Mouse (Mus musculus): ENCODE results near the gene Cd44. TPM values are rescaled to one million over a fixed set of nuclear protein-coding genes. Genes with fewer than 3 reads are reported as not detected.
A peak's percentile ranks its signal among the peaks of the same experiment; 100 is the strongest.

Cd44 gene
- 1.4 and 1.9 TPM in 2 replicates for polyA plus RNA-seq (2015; fragmentation: Nextera tagmentation; extraction: Ambion mirVana)

- 1% methylated on average over 28 of the region's 29 CpGs for WGBS
- Histone ChIP-seq H3K36me3 (no peaks in the 10 kb centered on the region), H3K4me2 (replicated peaks) (peak within 1 kb of the TSS; percentile 57), H3K9me3 (no peaks in the 10 kb centered on the region), H3K9ac (replicated peaks) (peak within 1 kb of the TSS; percentile 28; the same call in 1 of the 2 replicates), H3K27ac (replicated peaks) (no peak within 1 kb of the TSS), H3K27me3 (no peaks in the 10 kb centered on the region), H3K4me3 (peak within 1 kb of the TSS; percentile 37), H3K4me1 (peaks cover 10% of the 10 kb centered on the region; the same call in 1 of the 2 replicates)
- ATAC-seq (replicated peaks): peak; percentile 75
Measured at GRCm38 (mm10) chr2:102900875-102901827, at the start of gene Cd44. Gene Cd44 (minus strand): TSS chr2:102901665.

GRCm38 (mm10) chr2:102948481-102948857, 47.0 kb upstream of the Cd44 start:
- 93% methylated on average over 4 of the region's 4 CpGs for WGBS
- Histone ChIP-seq H3K9me3 (no peaks in the 10 kb centered on the region), H3K27ac (replicated peaks) (no peak overlapping the region), H3K4me1 (peaks cover 9% of the 10 kb centered on the region), H3K9ac (replicated peaks) (no peak overlapping the region), H3K27me3 (no peaks in the 10 kb centered on the region), H3K36me3 (no peaks in the 10 kb centered on the region), H3K4me2 (replicated peaks) (no peak overlapping the region), H3K4me3 (no peak overlapping the region)
- no peak for ATAC-seq (replicated peaks)

GRCm38 (mm10) chr2:102947846-102948480, 46.5 kb upstream of the Cd44 start:
- Histone ChIP-seq H3K4me2 (replicated peaks) (no peak overlapping the region), H3K4me1 (peaks cover 9% of the 10 kb centered on the region), H3K27ac (replicated peaks) (no peak overlapping the region), H3K9me3 (no peaks in the 10 kb centered on the region), H3K36me3 (no peaks in the 10 kb centered on the region), H3K9ac (replicated peaks) (no peak overlapping the region), H3K27me3 (no peaks in the 10 kb centered on the region), H3K4me3 (no peak overlapping the region)
- no peak for ATAC-seq (replicated peaks)
- WGBS: 93% methylated on average over 5 of the region's 5 CpGs

- Histone ChIP-seq H3K9ac (replicated peaks) (no peak overlapping the region), H3K27me3 (no peaks in the 10 kb centered on the region), H3K27ac (replicated peaks) (no peak overlapping the region), H3K9me3 (no peaks in the 10 kb centered on the region), H3K4me1 (peaks cover 9% of the 10 kb centered on the region), H3K36me3 (no peaks in the 10 kb centered on the region), H3K4me2 (replicated peaks) (no peak overlapping the region), H3K4me3 (no peak overlapping the region)
- ATAC-seq (replicated peaks): no peak
- WGBS: 41% methylated on average over 1 of the region's 1 CpGs
Measured at GRCm38 (mm10) chr2:102945111-102945510, 43.6 kb upstream of the Cd44 start.

- no peak for ATAC-seq (replicated peaks)
- no peak overlapping the region for H3K4me3 ChIP-seq
- H3K36me3 ChIP-seq: no peaks in the 10 kb centered on the region
- no peak overlapping the region for H3K9ac ChIP-seq (replicated peaks)
- H3K4me2 ChIP-seq (replicated peaks): no peak overlapping the region
- no peaks in the 10 kb centered on the region for H3K9me3 ChIP-seq
- H3K4me1 ChIP-seq: peaks cover 9% of the 10 kb centered on the region
- WGBS: 82% methylated on average over 7 of the region's 7 CpGs
- no peaks in the 10 kb centered on the region for H3K27me3 ChIP-seq
- H3K27ac ChIP-seq (replicated peaks): no peak overlapping the region
Measured at GRCm38 (mm10) chr2:102944415-102945012, 43.0 kb upstream of the Cd44 start.

GRCm38 (mm10) chr2:102943983-102944382, 42.5 kb upstream of the Cd44 start:
- no peak overlapping the region for H3K9ac ChIP-seq (replicated peaks)
- peaks cover 9% of the 10 kb centered on the region for H3K4me1 ChIP-seq
- H3K4me3 ChIP-seq: no peak overlapping the region
- H3K27ac ChIP-seq (replicated peaks): no peak overlapping the region
- no peaks in the 10 kb centered on the region for H3K9me3 ChIP-seq
- no peak overlapping the region for H3K4me2 ChIP-seq (replicated peaks)
- no peaks in the 10 kb centered on the region for H3K36me3 ChIP-seq
- ATAC-seq (replicated peaks): peak; percentile 92
- whole genome bisulfite sequencing: 35% methylated on average over 6 of the region's 6 CpGs
- H3K27me3 ChIP-seq: no peaks in the 10 kb centered on the region

- H3K4me2 ChIP-seq (replicated peaks): no peak overlapping the region
- no peaks in the 10 kb centered on the region for H3K36me3 ChIP-seq
- H3K9ac ChIP-seq (replicated peaks): no peak overlapping the region
- 85% methylated on average over 3 of the region's 3 CpGs for WGBS
- no peak for ATAC-seq (replicated peaks)
- H3K9me3 ChIP-seq: no peaks in the 10 kb centered on the region
- H3K4me1 ChIP-seq: peaks cover 9% of the 10 kb centered on the region
- H3K4me3 ChIP-seq: no peak overlapping the region
- H3K27me3 ChIP-seq: no peaks in the 10 kb centered on the region
- H3K27ac ChIP-seq (replicated peaks): no peak overlapping the region
Measured at GRCm38 (mm10) chr2:102942782-102943080, 41.3 kb upstream of the Cd44 start.

- H3K27ac ChIP-seq (replicated peaks): no peak overlapping the region
Measured at GRCm38 (mm10) chr2:102941937-102942781, 40.7 kb upstream of the Cd44 start.

GRCm38 (mm10) chr2:102940813-102941361, 39.4 kb upstream of the Cd44 start:
- ATAC-seq (replicated peaks): no peak
- Histone ChIP-seq H3K9me3 (no peaks in the 10 kb centered on the region), H3K27me3 (no peaks in the 10 kb centered on the region), H3K4me2 (replicated peaks) (no peak overlapping the region), H3K36me3 (no peaks in the 10 kb centered on the region), H3K4me3 (no peak overlapping the region), H3K9ac (replicated peaks) (no peak overlapping the region), H3K27ac (replicated peaks) (no peak overlapping the region), H3K4me1 (peaks cover 9% of the 10 kb centered on the region)
- 62% methylated on average over 8 of the region's 8 CpGs for WGBS

More at GRCm38 (mm10) chr2:102941937-102942781, 40.7 kb upstream of the Cd44 start:
- H3K27me3 ChIP-seq: no peaks in the 10 kb centered on the region
- WGBS: 93% methylated on average over 10 of the region's 10 CpGs
- no peaks in the 10 kb centered on the region for H3K36me3 ChIP-seq
- no peak overlapping the region for H3K4me3 ChIP-seq
- H3K9ac ChIP-seq (replicated peaks): no peak overlapping the region
- H3K9me3 ChIP-seq: no peaks in the 10 kb centered on the region
- ATAC-seq (replicated peaks): no peak
- H3K4me2 ChIP-seq (replicated peaks): no peak overlapping the region
- peaks cover 9% of the 10 kb centered on the region for H3K4me1 ChIP-seq

GRCm38 (mm10) chr2:102940158-102940557, 38.7 kb upstream of the Cd44 start:
- Histone ChIP-seq H3K36me3 (no peaks in the 10 kb centered on the region), H3K4me3 (no peak overlapping the region), H3K9ac (replicated peaks) (no peak overlapping the region), H3K4me2 (replicated peaks) (no peak overlapping the region), H3K4me1 (peaks cover 9% of the 10 kb centered on the region), H3K9me3 (no peaks in the 10 kb centered on the region), H3K27me3 (no peaks in the 10 kb centered on the region), H3K27ac (replicated peaks) (no peak overlapping the region)
- 68% methylated on average over 8 of the region's 8 CpGs for WGBS
- ATAC-seq (replicated peaks): no peak

- no peaks in the 10 kb centered on the region for H3K27me3 ChIP-seq
- no peak for ATAC-seq (replicated peaks)
- WGBS: 55% methylated on average over 3 of the region's 3 CpGs
- H3K4me2 ChIP-seq (replicated peaks): no peak overlapping the region
- no peak overlapping the region for H3K9ac ChIP-seq (replicated peaks)
- no peaks in the 10 kb centered on the region for H3K36me3 ChIP-seq
- no peak overlapping the region for H3K4me3 ChIP-seq
- H3K4me1 ChIP-seq: no peaks in the 10 kb centered on the region; the same call in 1 of the 2 replicates
- H3K27ac ChIP-seq (replicated peaks): no peak overlapping the region
- H3K9me3 ChIP-seq: no peaks in the 10 kb centered on the region
Measured at GRCm38 (mm10) chr2:102936886-102937285, 35.4 kb upstream of the Cd44 start.
